Mouse (Mus musculus): ENCODE data around the gene Atg101. TPM values are rescaled to one million over a fixed set of nuclear protein-coding genes. Genes with fewer than 3 reads are reported as not detected.

Gene Atg101
- polyA plus RNA-seq (2015; fragmentation: Nextera tagmentation; extraction: Ambion mirVana): 82.9 and 84.6 TPM in 2 replicates

DNA sequence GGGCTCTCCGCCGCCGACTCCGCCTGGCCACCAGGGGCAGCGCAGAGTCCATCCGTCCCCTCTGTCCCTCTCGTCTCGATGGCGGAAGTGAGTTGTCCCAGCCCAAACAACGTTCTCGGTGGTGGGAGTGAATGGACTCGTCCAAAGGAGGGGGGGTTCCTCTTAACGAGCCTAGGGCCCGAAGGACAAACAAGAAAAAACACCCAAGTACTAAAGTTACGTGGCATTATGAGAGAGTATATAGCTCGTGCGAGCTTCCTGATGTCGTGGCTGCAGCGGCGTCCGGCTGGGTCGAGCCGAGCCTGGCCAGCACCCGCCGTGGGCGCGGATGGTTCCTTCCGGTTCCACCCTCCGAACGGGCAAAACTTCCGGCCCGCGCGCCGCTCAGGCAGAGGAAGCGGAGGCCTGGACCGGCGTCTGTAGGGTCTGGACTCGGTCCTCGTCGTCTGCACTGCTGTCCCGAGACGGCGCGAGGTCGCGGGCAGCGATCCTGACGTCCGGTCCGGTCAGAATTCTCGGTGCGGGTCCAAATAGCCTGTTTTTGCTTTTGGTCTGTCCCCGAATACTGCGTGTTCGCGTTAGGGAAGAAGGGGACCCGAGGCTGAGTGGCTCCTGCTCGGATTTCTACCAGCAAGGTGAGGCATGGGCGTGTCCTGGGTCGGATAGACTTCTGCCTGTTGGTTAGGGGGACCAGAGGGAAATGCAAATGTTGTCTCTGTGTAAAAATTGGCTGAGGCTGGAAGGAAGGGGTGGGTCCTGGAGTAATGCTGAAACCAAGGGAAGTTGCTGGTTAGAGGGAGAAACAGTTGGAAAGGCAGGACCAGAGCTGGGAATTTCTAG is at the start of gene Atg101:
Gene Atg101, plus strand, starts transcription at position 362 of the 840 bp plus-strand sequence.
- Histone ChIP-seq H3K36me3 (peaks cover 25% of the 10 kb centered on the region), H3K4me3 (peak within 1 kb of the TSS; percentile 85), H3K4me2 (peak within 1 kb of the TSS; percentile 86), H3K4me1 (replicated peaks) (peaks cover 31% of the 10 kb centered on the region), H3K9me3 (no peaks in the 10 kb centered on the region), H3K9ac (peak within 1 kb of the TSS; percentile 95), H3K27me3 (no peaks in the 10 kb centered on the region), H3K27ac (peak within 1 kb of the TSS; percentile 67)
- peak; percentile 89 for ATAC-seq (ENCODE audit: low FRiP score)
- under 1% methylated on average over 61 of the region's 61 CpGs for WGBS

GRCm38 (mm10) chr15:101234611-101235341 is 49.3 kb upstream of the Atg101 start:
- Histone ChIP-seq H3K36me3 (peaks cover 20% of the 10 kb centered on the region), H3K27ac (no peak overlapping the region)
- WGBS: 55% methylated on average over 10 of the region's 10 CpGs

DNA sequence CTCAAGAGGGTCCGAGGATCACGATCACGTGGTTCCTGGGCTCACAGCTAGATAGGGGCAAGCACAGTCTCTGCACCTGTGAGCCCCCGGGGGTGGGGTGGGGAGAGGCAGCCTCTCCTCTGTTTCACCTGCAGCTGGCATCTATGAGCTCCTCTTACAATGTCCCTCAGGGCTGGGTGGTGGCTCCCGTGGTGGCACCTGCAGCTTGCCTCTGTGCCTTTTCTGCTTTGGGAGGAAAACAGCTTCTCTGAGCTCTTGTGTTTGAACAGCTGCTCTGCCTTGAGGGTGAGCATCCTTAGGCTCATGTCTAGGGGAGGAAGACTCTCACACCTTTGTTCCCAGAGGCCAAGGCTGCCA is 48.8 kb upstream of the Atg101 start:
- Histone ChIP-seq H3K4me3 (no peak overlapping the region), H3K4me2 (no peak overlapping the region), H3K4me1 (replicated peaks) (peaks cover 27% of the 10 kb centered on the region), H3K27me3 (peaks cover 29% of the 10 kb centered on the region), H3K27ac (no peak overlapping the region), H3K36me3 (peaks cover 14% of the 10 kb centered on the region), H3K9ac (0 out of 2 replicates have a peak overlapping the region, but pooled peaks have one; percentile 13), H3K9me3 (no peaks in the 10 kb centered on the region)
- WGBS: 34% methylated on average over 5 of the region's 5 CpGs
- no peak for ATAC-seq (ENCODE audit: low FRiP score)

More at GRCm38 (mm10) chr15:101234611-101235341, 49.3 kb upstream of the Atg101 start:
- H3K4me1 ChIP-seq (replicated peaks): peaks cover 27% of the 10 kb centered on the region
- H3K27me3 ChIP-seq: peaks cover 27% of the 10 kb centered on the region
- ATAC-seq (ENCODE audit: low FRiP score): no peak
- no peak overlapping the region for H3K4me3 ChIP-seq
- H3K4me2 ChIP-seq: no peak overlapping the region
- 0 out of 2 replicates have a peak overlapping the region, but pooled peaks have one; percentile 13 for H3K9ac ChIP-seq
- H3K9me3 ChIP-seq: no peaks in the 10 kb centered on the region

GRCm38 (mm10) chr15:101235728-101236327 is 48.2 kb upstream of the Atg101 start:
- Histone ChIP-seq H3K4me3 (no peak overlapping the region), H3K36me3 (peaks cover 9% of the 10 kb centered on the region), H3K27me3 (peaks cover 29% of the 10 kb centered on the region), H3K27ac (no peak overlapping the region), H3K9ac (0 out of 2 replicates have a peak overlapping the region, but pooled peaks have one; percentile 13), H3K4me1 (replicated peaks) (peaks cover 28% of the 10 kb centered on the region), H3K9me3 (no peaks in the 10 kb centered on the region), H3K4me2 (no peak overlapping the region)
- 0 out of 2 replicates have a peak, but pooled peaks have one; percentile 12 for ATAC-seq (ENCODE audit: low FRiP score)
- 23% methylated on average over 12 of the region's 12 CpGs for WGBS

DNA sequence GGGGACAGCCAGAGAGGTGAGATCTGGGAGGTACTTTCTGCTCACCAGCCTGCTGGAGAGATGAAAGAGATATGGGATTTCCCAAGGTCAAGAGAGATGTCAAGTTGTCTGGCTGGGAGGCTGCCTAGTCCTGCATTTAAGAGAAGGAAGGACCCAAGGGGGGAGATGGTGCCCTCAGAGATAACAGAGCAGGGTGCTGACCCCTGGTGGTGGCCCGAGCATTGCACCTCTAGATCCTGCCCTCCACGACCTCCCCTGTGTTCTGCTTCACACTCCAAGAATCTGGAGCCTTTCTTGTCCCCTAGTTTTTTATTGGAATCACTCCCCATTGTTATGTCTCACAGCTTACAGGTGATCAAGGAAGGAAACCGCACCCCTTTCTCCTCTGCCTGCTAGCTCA is 47.2 kb upstream of the Atg101 start:
- Histone ChIP-seq H3K4me1 (replicated peaks) (peaks cover 26% of the 10 kb centered on the region), H3K27ac (no peak overlapping the region), H3K4me3 (no peak overlapping the region), H3K27me3 (peaks cover 33% of the 10 kb centered on the region), H3K36me3 (no peaks in the 10 kb centered on the region), H3K4me2 (no peak overlapping the region), H3K9ac (no peak overlapping the region), H3K9me3 (no peaks in the 10 kb centered on the region)
- ATAC-seq (ENCODE audit: low FRiP score): no peak
- WGBS: 12% methylated on average over 3 of the region's 3 CpGs

GRCm38 (mm10) chr15:101238885-101239511 is 45.1 kb upstream of the Atg101 start:
- WGBS: 5% methylated on average over 28 of the region's 28 CpGs
- peak; percentile 34; the same call in 1 of the 2 replicates for ATAC-seq (ENCODE audit: low FRiP score)
- Histone ChIP-seq H3K27ac (no peak overlapping the region), H3K36me3 (no peaks in the 10 kb centered on the region), H3K9me3 (no peaks in the 10 kb centered on the region), H3K9ac (peak overlapping the region; percentile 58), H3K4me1 (replicated peaks) (peaks cover 27% of the 10 kb centered on the region), H3K4me2 (peak overlapping the region; percentile 56), H3K27me3 (peaks cover 27% of the 10 kb centered on the region), H3K4me3 (peak overlapping the region; percentile 29)

- no peak overlapping the region for H3K4me2 ChIP-seq
- no peaks in the 10 kb centered on the region for H3K36me3 ChIP-seq
- H3K27ac ChIP-seq: no peak overlapping the region
- H3K9me3 ChIP-seq: no peaks in the 10 kb centered on the region
- no peak for ATAC-seq (ENCODE audit: low FRiP score)
- no peak overlapping the region for H3K4me3 ChIP-seq
- H3K4me1 ChIP-seq (replicated peaks): peaks cover 27% of the 10 kb centered on the region
- 73% methylated on average over 8 of the region's 8 CpGs for WGBS
- no peak overlapping the region for H3K9ac ChIP-seq
- peaks cover 27% of the 10 kb centered on the region for H3K27me3 ChIP-seq
Measured at GRCm38 (mm10) chr15:101239821-101240220, 44.3 kb upstream of the Atg101 start.

DNA sequence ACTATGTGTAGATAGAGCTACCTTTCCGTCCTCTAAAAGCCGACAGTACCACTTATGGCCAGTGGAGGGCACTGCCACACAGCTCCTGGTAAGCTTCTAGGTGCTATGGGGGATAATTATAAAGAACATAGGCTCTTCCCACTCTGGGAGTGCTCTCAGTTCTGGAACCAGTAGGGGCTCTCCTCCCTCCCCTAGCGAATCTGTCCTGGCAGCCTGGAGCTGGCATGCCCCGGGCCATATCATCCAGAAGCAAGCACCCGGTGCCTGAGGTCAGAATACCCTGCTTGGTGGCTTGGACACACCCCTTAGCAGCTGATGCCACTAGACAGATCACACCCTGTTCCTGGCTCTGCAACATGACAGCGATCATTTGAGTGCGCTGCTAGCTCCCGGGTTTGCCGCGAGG is 43.3 kb upstream of the Atg101 start:
- H3K9me3 ChIP-seq: no peaks in the 10 kb centered on the region
- WGBS: 10% methylated on average over 10 of the region's 10 CpGs
- ATAC-seq (ENCODE audit: low FRiP score): peak; percentile 50; the same call in 1 of the 2 replicates
- peaks cover 21% of the 10 kb centered on the region for H3K4me1 ChIP-seq (replicated peaks)
- H3K4me2 ChIP-seq: peak overlapping the region; percentile 41
- peak overlapping the region; percentile 9; the same call in 1 of the 2 replicates for H3K4me3 ChIP-seq
- peak overlapping the region; percentile 46; the same call in 1 of the 2 replicates for H3K9ac ChIP-seq
- H3K27ac ChIP-seq: no peak overlapping the region
- peaks cover 25% of the 10 kb centered on the region for H3K27me3 ChIP-seq
- no peaks in the 10 kb centered on the region for H3K36me3 ChIP-seq

DNA sequence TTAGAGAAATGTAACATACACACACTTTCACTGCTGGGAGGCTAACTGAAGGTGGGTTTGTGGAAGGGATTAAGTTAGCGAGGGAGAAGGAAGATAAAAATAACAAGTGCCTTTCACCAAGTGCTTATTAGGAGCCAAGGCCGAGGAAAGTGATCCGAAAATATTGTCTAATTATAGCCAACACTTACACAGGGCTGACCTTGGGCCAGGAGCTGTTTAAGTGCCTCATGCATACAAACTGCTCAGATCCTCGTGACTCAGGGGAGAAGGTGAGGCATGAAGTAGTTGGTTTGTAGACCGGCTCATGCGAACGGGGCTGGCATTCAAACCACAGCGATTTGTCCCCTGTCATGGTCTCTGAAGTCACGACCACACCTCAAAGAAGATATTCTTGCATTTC is 42.8 kb upstream of the Atg101 start:
- Histone ChIP-seq H3K4me1 (replicated peaks) (peaks cover 20% of the 10 kb centered on the region), H3K4me2 (peak overlapping the region; percentile 41), H3K4me3 (no peak overlapping the region), H3K36me3 (no peaks in the 10 kb centered on the region), H3K27me3 (peaks cover 25% of the 10 kb centered on the region), H3K27ac (no peak overlapping the region), H3K9me3 (no peaks in the 10 kb centered on the region), H3K9ac (0 out of 2 replicates have a peak overlapping the region, but pooled peaks have one; percentile 46)
- 68% methylated on average over 9 of the region's 9 CpGs for WGBS
- no peak for ATAC-seq (ENCODE audit: low FRiP score)

- no peak for ATAC-seq (ENCODE audit: low FRiP score)
- peaks cover 25% of the 10 kb centered on the region for H3K27me3 ChIP-seq
- peaks cover 23% of the 10 kb centered on the region for H3K4me1 ChIP-seq (replicated peaks)
- no peak overlapping the region for H3K27ac ChIP-seq
- H3K4me3 ChIP-seq: no peak overlapping the region
- no peaks in the 10 kb centered on the region for H3K36me3 ChIP-seq
- no peak overlapping the region for H3K4me2 ChIP-seq
- WGBS: 73% methylated on average over 9 of the region's 9 CpGs
- H3K9ac ChIP-seq: 0 out of 2 replicates have a peak overlapping the region, but pooled peaks have one; percentile 46
- no peaks in the 10 kb centered on the region for H3K9me3 ChIP-seq
Measured at GRCm38 (mm10) chr15:101241853-101242252, 42.2 kb upstream of the Atg101 start.

- H3K27ac ChIP-seq: no peak overlapping the region
- no peak overlapping the region for H3K9ac ChIP-seq
- peaks cover 28% of the 10 kb centered on the region for H3K4me1 ChIP-seq (replicated peaks)
- WGBS: 18% methylated on average over 8 of the region's 8 CpGs
- no peak overlapping the region for H3K4me3 ChIP-seq
- H3K9me3 ChIP-seq: no peaks in the 10 kb centered on the region
- no peak overlapping the region for H3K4me2 ChIP-seq
- peaks cover 24% of the 10 kb centered on the region for H3K27me3 ChIP-seq
- no peaks in the 10 kb centered on the region for H3K36me3 ChIP-seq
- ATAC-seq (ENCODE audit: low FRiP score): no peak
Measured at GRCm38 (mm10) chr15:101242645-101243044, 41.4 kb upstream of the Atg101 start.

All from hindbrain, embryonic 13.5 days (tissue).